Mouse (Mus musculus) midbrain, embryonic 13.5 days (tissue): ENCODE measurements around the gene Thbs4. TPM values are rescaled to one million over a fixed set of nuclear protein-coding genes. Genes with fewer than 3 reads are reported as not detected.

ENCODE experiments used
- ATAC-seq: fragments of 200-750 bp; cut with Nextera tagmentation; 2 replicates; pipeline ENCODE4 v1.8.0; 2017; ENCODE audit warnings: mild to moderate bottlenecking, moderate TSS enrichment, moderate library complexity
- H3K27ac ChIP-seq: fragments of 300-500 bp; sonication (generic); 2 replicates; pipeline ENCODE4 v1.5.1; 2015; ENCODE audit warnings: inconsistent platforms, mild to moderate bottlenecking, moderate library complexity
- H3K27me3 ChIP-seq: fragments of 300-500 bp; sonication (generic); 2 replicates; pipeline ENCODE4 v1.6.1; 2015; ENCODE audit warnings: mild to moderate bottlenecking, inconsistent platforms
- H3K36me3 ChIP-seq: fragments of 300-500 bp; sonication (generic); 2 replicates; pipeline ENCODE4 v1.6.1; 2015; ENCODE audit warnings: mild to moderate bottlenecking, inconsistent platforms
- H3K4me1 ChIP-seq: fragments of 300-500 bp; sonication (generic); replicated peaks from 2 replicates; pipeline ENCODE4 v1.6.1; 2015; ENCODE audit warnings: inconsistent platforms
- H3K4me2 ChIP-seq: fragments of 300-500 bp; sonication (generic); replicated peaks from 2 replicates; pipeline ENCODE4 v1.6.1; 2015; ENCODE audit warnings: moderate library complexity, mild to moderate bottlenecking, inconsistent platforms
- H3K4me3 ChIP-seq: fragments of 300-500 bp; sonication (generic); replicated peaks from 2 replicates; pipeline ENCODE4 v1.5.1; 2015; ENCODE audit warnings: mild to moderate bottlenecking, inconsistent platforms
- H3K9ac ChIP-seq: fragments of 300-500 bp; sonication (generic); replicated peaks from 2 replicates; pipeline ENCODE4 v1.6.1; 2015; ENCODE audit warnings: mild to moderate bottlenecking, inconsistent platforms
- H3K9me3 ChIP-seq: fragments of 300-500 bp; sonication (generic); 2 replicates; pipeline ENCODE4 v1.6.1; 2016; ENCODE audit warnings: mild to moderate bottlenecking, inconsistent platforms
- WGBS: fragments of 180-500 bp; shearing (Covaris S2); methylation state at CpG from one replicate; pipeline ENCODE4 v1.1.7; 2015; 5-methylcytosine and 5-hydroxymethylcytosine counted together
- polyA plus RNA-seq: library from polyadenylated mRNA; unstranded; fragments of >200 nt; fragmentation: Nextera tagmentation; extraction: Ambion mirVana; gene quantifications from 2 replicates; pipeline ENCODE4 v1.2.1, GENCODE M21; 2015

Gene Thbs4
- polyA plus RNA-seq, 1 experiment from 2014 or later = 2.8 TPM

- WGBS = 95% methylated on average over 4 of the region's 4 CpGs
- ATAC-seq = no peak
- H3K9me3 ChIP-seq = no peaks in the 10 kb centered on the region
- H3K27ac ChIP-seq = no peak overlapping the region
- H3K9ac ChIP-seq = no peak overlapping the region
- no peak overlapping the region for H3K4me3 ChIP-seq
- H3K4me2 ChIP-seq = no peak overlapping the region
- H3K4me1 ChIP-seq = no peaks in the 10 kb centered on the region
- no peaks in the 10 kb centered on the region for H3K36me3 ChIP-seq
- no peaks in the 10 kb centered on the region for H3K27me3 ChIP-seq
Measured at GRCm38 (mm10) chr13:92783551-92783950, 11.1 kb downstream of the Thbs4 start.

GRCm38 (mm10) chr13:92780927-92781326 is 13.7 kb downstream of the Thbs4 start:
- Histone ChIP-seq H3K27me3 (no peaks in the 10 kb centered on the region), H3K9me3 (no peaks in the 10 kb centered on the region)
- WGBS = 83% methylated on average over 8 of the region's 8 CpGs

GRCm38 (mm10) chr13:92780076-92780475 is 14.5 kb downstream of the Thbs4 start:
- Histone ChIP-seq H3K4me2 (no peak overlapping the region), H3K36me3 (no peaks in the 10 kb centered on the region), H3K27me3 (no peaks in the 10 kb centered on the region), H3K27ac (no peak overlapping the region), H3K9me3 (no peaks in the 10 kb centered on the region), H3K9ac (no peak overlapping the region), H3K4me1 (no peaks in the 10 kb centered on the region), H3K4me3 (no peak overlapping the region)
- WGBS = 91% methylated on average over 4 of the region's 4 CpGs
- ATAC-seq = no peak

More at GRCm38 (mm10) chr13:92780927-92781326, 13.7 kb downstream of the Thbs4 start:
- Histone ChIP-seq H3K36me3 (no peaks in the 10 kb centered on the region), H3K4me2 (no peak overlapping the region), H3K9ac (no peak overlapping the region), H3K4me3 (no peak overlapping the region), H3K27ac (no peak overlapping the region), H3K4me1 (no peaks in the 10 kb centered on the region)
- ATAC-seq = no peak

DNA sequence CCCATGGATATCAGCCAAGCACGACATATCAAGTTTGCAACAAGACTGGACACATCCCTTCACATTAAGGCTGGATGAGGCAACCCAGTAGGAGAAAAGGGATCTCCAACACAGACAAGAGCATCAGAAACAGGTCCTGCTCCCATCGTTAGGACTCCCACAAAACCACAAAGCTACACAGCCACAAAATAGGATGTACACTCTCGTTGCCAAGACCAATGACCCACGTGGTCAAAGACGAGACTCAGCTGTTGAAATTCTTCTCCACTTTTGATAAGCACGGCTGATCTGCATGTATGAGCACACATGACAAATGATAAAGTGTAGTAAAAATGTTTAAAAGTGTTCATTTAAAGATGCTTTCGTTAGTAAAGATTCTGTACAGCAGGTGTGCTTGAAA is 16.0 kb downstream of the Thbs4 start:
- Histone ChIP-seq H3K27ac (no peak overlapping the region), H3K4me1 (no peaks in the 10 kb centered on the region), H3K9ac (no peak overlapping the region), H3K27me3 (no peaks in the 10 kb centered on the region), H3K36me3 (no peaks in the 10 kb centered on the region), H3K4me3 (no peak overlapping the region), H3K9me3 (no peaks in the 10 kb centered on the region), H3K4me2 (no peak overlapping the region)
- no peak for ATAC-seq
- 87% methylated on average over 7 of the region's 7 CpGs for WGBS

DNA sequence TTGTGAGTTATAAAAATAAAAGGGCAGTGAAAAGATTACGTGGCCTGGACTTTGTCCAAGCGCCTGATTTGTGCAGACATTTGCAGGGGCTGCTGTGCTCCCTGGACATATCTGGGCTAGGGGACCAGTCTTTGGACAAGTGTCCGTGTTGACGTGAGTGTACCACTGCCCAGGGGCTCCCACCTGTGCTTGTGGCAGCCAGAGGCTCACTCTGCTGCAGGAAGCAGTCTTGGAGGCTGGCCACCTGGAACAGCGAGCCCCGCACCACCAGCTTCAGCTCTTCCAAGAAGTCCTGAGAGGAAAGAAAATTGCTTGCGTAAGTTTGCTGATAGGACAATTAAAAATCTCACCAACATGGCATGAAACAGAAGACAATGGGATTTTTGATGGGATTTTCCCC is 18.7 kb downstream of the Thbs4 start:
- no peak for ATAC-seq
- 88% methylated on average over 7 of the region's 7 CpGs for WGBS
- Histone ChIP-seq H3K4me2 (no peak overlapping the region), H3K9ac (no peak overlapping the region), H3K9me3 (no peaks in the 10 kb centered on the region), H3K27ac (no peak overlapping the region), H3K4me3 (no peak overlapping the region), H3K27me3 (no peaks in the 10 kb centered on the region), H3K4me1 (no peaks in the 10 kb centered on the region), H3K36me3 (no peaks in the 10 kb centered on the region)

DNA sequence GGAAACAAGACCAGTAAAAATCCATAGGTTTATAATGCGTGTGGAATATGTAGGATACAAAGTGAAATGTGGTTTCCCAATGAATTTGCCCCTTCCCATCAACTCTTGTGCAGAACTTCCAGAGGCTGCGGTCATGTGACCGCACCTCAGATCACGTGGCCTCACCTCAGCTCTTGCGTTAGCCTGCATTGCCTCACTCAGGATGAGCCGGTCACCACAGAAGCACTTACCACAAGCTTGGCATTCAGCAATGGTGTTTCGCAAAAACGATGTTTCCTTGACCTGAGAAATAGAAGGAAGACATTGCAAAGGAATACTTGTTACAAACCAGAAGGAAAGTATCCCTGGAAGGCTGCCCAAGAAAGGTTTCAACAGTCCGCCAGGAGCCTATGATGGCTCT is 19.7 kb downstream of the Thbs4 start:
- Histone ChIP-seq H3K4me1 (no peaks in the 10 kb centered on the region), H3K27ac (no peak overlapping the region), H3K36me3 (no peaks in the 10 kb centered on the region), H3K9me3 (no peaks in the 10 kb centered on the region), H3K27me3 (no peaks in the 10 kb centered on the region), H3K4me3 (no peak overlapping the region), H3K4me2 (no peak overlapping the region), H3K9ac (no peak overlapping the region)
- WGBS = 92% methylated on average over 9 of the region's 9 CpGs
- ATAC-seq = no peak

GRCm38 (mm10) chr13:92772500-92772899 is 22.1 kb downstream of the Thbs4 start:
- H3K9ac ChIP-seq = no peak overlapping the region

GRCm38 (mm10) chr13:92771566-92771965 is 23.1 kb downstream of the Thbs4 start:
- Histone ChIP-seq H3K36me3 (no peaks in the 10 kb centered on the region), H3K4me2 (no peak overlapping the region), H3K9ac (no peak overlapping the region), H3K4me1 (no peaks in the 10 kb centered on the region), H3K27me3 (no peaks in the 10 kb centered on the region), H3K4me3 (no peak overlapping the region), H3K9me3 (no peaks in the 10 kb centered on the region), H3K27ac (no peak overlapping the region)
- WGBS = 90% methylated on average over 5 of the region's 5 CpGs
- ATAC-seq = no peak

More at GRCm38 (mm10) chr13:92772500-92772899, 22.1 kb downstream of the Thbs4 start:
- Histone ChIP-seq H3K4me1 (no peaks in the 10 kb centered on the region), H3K27me3 (no peaks in the 10 kb centered on the region), H3K27ac (no peak overlapping the region), H3K36me3 (no peaks in the 10 kb centered on the region), H3K9me3 (no peaks in the 10 kb centered on the region), H3K4me2 (no peak overlapping the region), H3K4me3 (no peak overlapping the region)
- WGBS = 75% methylated on average over 8 of the region's 8 CpGs
- ATAC-seq = no peak

DNA sequence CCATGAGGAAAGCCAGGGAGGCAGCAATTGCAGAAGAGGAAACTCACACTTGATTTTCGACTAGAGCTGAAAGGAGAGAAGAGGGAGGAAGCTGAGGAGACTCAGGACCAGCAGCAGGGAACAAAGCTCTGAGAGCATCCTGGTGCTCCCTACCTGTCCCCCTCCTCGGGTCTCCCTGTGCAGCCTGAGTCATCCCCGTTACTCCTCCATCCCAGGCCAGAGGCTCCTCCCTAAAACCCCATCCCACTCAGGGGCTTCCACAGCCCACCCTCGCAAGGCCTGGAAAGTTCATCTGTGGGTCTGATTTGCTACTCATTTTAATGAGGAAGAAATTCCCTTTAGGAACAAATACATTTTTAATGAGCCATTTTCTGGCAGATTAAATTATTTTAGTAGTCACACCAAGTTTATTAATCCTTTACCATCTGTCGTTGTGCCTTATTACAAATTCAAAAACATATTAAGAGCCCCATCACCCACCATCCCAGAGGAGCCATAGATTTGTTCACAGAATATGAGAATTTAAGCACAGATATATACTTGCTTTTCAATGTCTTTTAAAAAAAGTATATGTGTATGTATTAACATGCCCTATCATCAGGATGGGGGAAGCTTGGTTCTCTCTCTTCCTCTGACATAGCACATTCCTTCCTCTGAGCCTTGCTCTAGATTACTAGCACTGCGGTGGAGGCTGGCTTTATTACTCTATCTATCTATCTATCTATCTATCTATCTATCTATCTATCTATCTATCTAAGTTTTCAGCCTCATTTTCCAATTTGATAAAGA is 29.0 kb downstream of the Thbs4 start:
- no peak overlapping the region for H3K4me3 ChIP-seq
- no peak overlapping the region for H3K4me2 ChIP-seq
- no peaks in the 10 kb centered on the region for H3K4me1 ChIP-seq
- H3K27ac ChIP-seq = no peak overlapping the region
- no peaks in the 10 kb centered on the region for H3K27me3 ChIP-seq
- H3K9ac ChIP-seq = no peak overlapping the region
- 70% methylated on average over 6 of the region's 6 CpGs for WGBS
- peak; percentile 65 for ATAC-seq
- no peaks in the 10 kb centered on the region for H3K36me3 ChIP-seq
- no peaks in the 10 kb centered on the region for H3K9me3 ChIP-seq

GRCm38 (mm10) chr13:92762322-92762721 is 32.3 kb downstream of the Thbs4 start:
- no peak overlapping the region for H3K27ac ChIP-seq
- no peaks in the 10 kb centered on the region for H3K9me3 ChIP-seq
- no peaks in the 10 kb centered on the region for H3K4me1 ChIP-seq
- 83% methylated on average over 1 of the region's 1 CpGs for WGBS
- no peaks in the 10 kb centered on the region for H3K27me3 ChIP-seq
- no peak overlapping the region for H3K9ac ChIP-seq
- ATAC-seq = no peak
- no peak overlapping the region for H3K4me3 ChIP-seq
- no peak overlapping the region for H3K4me2 ChIP-seq
- H3K36me3 ChIP-seq = no peaks in the 10 kb centered on the region

DNA sequence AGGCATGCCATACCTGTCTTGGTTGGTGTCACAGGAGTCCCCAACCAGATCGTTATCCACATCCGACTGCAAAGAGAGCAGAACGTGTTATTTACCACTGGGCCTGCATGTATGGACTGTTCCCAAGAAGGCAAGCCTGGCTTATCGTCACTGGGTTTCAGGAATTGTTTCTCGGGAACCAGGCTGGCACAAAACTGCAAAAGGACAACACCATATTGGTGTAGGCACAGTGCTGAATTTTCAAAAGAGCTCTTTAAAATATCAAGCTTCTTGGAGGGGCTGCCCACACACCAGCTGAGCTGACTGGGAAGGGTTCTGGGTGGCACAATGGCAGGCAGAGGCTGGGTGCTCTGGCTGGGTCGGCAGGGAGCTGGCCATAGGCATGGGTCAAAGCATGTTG is 34.1 kb downstream of the Thbs4 start:
- Histone ChIP-seq H3K4me1 (no peaks in the 10 kb centered on the region), H3K4me2 (no peak overlapping the region), H3K27ac (no peak overlapping the region), H3K9ac (no peak overlapping the region), H3K4me3 (no peak overlapping the region), H3K36me3 (no peaks in the 10 kb centered on the region), H3K9me3 (no peaks in the 10 kb centered on the region), H3K27me3 (no peaks in the 10 kb centered on the region)
- no peak for ATAC-seq
- 91% methylated on average over 6 of the region's 6 CpGs for WGBS

- Histone ChIP-seq H3K4me2 (no peak overlapping the region), H3K9ac (no peak overlapping the region), H3K9me3 (no peaks in the 10 kb centered on the region), H3K27me3 (no peaks in the 10 kb centered on the region), H3K4me1 (no peaks in the 10 kb centered on the region), H3K27ac (no peak overlapping the region), H3K4me3 (no peak overlapping the region), H3K36me3 (no peaks in the 10 kb centered on the region)
- WGBS = 92% methylated on average over 4 of the region's 4 CpGs
- 0 out of 2 replicates have a peak, but pooled peaks have one; percentile 22 for ATAC-seq
Measured at GRCm38 (mm10) chr13:92759096-92759495, 35.5 kb downstream of the Thbs4 start.
